Mouse (Mus musculus) E14TG2a.4 (cell line): ENCODE measurements around the gene Sult5a1.
A peak's percentile ranks its signal among the peaks of the same experiment; 100 is the strongest.

ENCODE experiments used
- H3K27me3 ChIP-seq: 2 replicates; pipeline ENCODE4 v1.6.1; 2014; ENCODE audit warnings: low read length, control low read depth; ENCODE audit not compliant: insufficient read depth
- H3K36me3 ChIP-seq: 2 replicates; pipeline ENCODE4 v1.6.1; 2014; ENCODE audit warnings: low read length, control low read depth; ENCODE audit not compliant: insufficient read depth
- H3K4me1 ChIP-seq: replicated peaks from 2 replicates; pipeline ENCODE4 v1.6.1; 2014; ENCODE audit warnings: low read depth, low read length, control low read depth
- H3K4me3 ChIP-seq: replicated peaks from 2 replicates; pipeline ENCODE4 v1.5.1; 2014; ENCODE audit warnings: mild to moderate bottlenecking, low read length
- H3K9me3 ChIP-seq: 2 replicates; pipeline ENCODE4 v1.6.1; 2014; ENCODE audit warnings: low read length, control low read depth
- CTCF ChIP-seq: conservative IDR thresholded peaks from 2 replicates; pipeline ENCODE4 v1.5.1; 2014; ENCODE audit warnings: low read length
- NANOG ChIP-seq: IDR thresholded peaks from 2 replicates; pipeline ENCODE4 v1.6.1; 2014; ENCODE audit warnings: borderline replicate concordance, low read length, mixed read lengths
- POU5F1 ChIP-seq: IDR thresholded peaks from 2 replicates; pipeline ENCODE4 v1.6.1; 2014; ENCODE audit warnings: low read length, borderline replicate concordance

Sult5a1 gene

DNA sequence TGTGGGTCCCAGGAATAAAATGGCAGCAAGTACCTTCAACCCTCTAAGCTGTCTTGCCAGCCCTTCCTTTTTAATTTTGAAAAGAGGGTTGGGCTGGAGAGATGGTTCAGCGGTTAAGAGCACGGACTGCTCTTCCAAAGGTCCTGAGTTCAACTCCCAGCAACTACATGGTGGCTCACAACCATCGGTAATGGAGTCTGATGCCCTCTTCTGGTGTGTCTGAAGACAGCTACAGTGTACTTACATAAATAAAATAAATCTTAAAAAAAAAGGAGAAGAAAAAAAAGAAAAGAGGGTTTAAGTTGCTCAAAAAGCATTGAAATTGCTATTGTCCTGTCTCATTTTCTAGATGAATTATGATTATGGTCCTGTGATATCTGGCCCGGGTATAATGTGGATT, 56.9 kb downstream of the Sult5a1 start:
- H3K4me3 ChIP-seq, result peak overlapping the region; percentile 95
- TF ChIP-seq CTCF (no peak), NANOG (no peak), POU5F1 (no peak)
- H3K9me3 ChIP-seq, result no peaks in the 10 kb centered on the region
- peaks cover 41% of the 10 kb centered on the region for H3K36me3 ChIP-seq
- no peaks in the 10 kb centered on the region for H3K27me3 ChIP-seq
- H3K4me1 ChIP-seq, result peaks cover 51% of the 10 kb centered on the region

DNA sequence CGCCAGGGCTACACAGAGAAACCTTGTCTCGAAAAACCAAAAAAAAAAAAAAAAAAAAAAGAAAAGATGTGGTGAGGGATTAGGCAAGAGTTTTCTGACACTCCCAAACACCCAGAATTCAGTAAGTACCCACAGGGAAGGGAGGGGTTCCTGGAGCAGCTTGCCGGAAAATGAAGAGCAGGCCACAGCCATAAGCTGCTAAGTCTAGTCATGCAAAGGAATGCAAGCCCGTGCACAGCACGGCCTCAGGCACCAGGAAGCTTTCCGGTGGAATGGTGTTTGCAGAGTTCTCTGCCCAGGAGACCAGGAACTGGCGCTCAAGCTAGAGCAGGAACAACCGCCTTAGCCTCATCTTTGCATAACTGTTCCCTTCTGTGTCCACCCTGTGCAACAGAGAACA, 57.8 kb downstream of the Sult5a1 start:
- TF ChIP-seq CTCF (no peak), POU5F1 (no peak), NANOG (no peak)
- Histone ChIP-seq H3K36me3 (peaks cover 43% of the 10 kb centered on the region), H3K4me3 (peak overlapping the region; percentile 95), H3K4me1 (peaks cover 51% of the 10 kb centered on the region), H3K27me3 (no peaks in the 10 kb centered on the region), H3K9me3 (no peaks in the 10 kb centered on the region)

DNA sequence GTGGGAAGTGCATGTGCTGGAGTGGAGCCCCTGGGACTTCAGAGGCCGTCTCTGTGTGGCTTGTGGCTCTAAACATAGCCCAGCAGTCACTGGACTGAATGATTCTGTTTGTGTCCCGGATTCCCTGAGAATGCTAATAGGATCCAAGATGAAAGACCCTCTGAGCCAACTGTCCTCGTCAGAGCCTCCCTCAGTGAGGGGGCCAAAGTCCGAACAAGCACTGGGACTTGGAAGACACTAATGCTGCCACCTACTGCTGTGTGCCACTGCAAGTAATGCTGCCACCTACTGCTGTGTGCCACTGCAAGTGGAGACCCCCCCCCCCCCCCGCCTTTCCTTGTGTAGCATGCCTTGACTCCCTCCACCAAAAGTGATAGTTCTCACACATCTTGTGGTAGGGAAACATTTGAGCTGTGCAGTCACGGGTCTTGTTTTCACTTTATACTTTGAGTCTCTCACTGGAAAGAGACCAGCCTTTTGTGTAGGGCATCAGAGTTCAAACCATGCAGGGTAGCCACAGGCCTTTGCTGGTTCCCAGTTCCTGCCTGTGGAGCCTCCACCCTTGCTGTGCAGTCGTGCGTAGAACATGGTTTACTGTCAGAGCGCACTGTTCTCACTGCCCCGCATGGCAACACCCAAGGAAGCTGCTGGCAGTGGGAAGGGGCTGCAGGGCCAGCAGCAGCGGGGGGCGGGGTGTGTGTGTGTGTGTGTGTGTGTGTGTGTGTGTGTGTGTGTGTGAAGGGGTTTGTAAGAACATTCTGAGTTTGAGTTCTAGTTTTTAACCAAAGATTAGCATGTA, 60.1 kb downstream of the Sult5a1 start:
- H3K36me3 ChIP-seq, result peaks cover 43% of the 10 kb centered on the region
- peaks cover 48% of the 10 kb centered on the region for H3K4me1 ChIP-seq
- TF ChIP-seq CTCF (no peak), NANOG (no peak), POU5F1 (no peak)
- no peaks in the 10 kb centered on the region for H3K9me3 ChIP-seq
- no peak overlapping the region for H3K4me3 ChIP-seq
- no peaks in the 10 kb centered on the region for H3K27me3 ChIP-seq

DNA sequence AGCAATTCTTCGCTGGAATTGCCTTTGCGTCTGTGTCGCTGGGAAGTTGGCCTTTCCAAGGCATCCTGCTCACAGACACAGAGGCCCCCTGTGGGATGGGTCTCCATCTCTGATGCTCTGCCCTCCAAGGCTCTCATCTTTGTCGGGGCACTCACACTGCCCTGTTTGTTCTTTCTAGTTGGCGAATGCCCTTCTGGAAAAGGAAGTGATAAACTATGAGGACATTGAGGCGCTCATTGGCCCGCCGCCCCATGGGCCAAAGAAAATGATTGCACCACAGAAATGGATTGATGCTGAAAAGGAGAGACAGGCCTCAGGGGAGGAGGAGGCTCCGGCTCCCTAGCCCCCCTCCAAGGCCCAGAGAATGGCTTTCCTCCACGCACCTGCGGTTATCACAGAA, 60.9 kb downstream of the Sult5a1 start:
- H3K4me1 ChIP-seq, result peaks cover 48% of the 10 kb centered on the region
- no peaks in the 10 kb centered on the region for H3K9me3 ChIP-seq
- peaks cover 46% of the 10 kb centered on the region for H3K36me3 ChIP-seq
- TF ChIP-seq POU5F1, result no peak
- no peak for TF ChIP-seq NANOG
- TF ChIP-seq CTCF, result no peak
- no peak overlapping the region for H3K4me3 ChIP-seq
- no peaks in the 10 kb centered on the region for H3K27me3 ChIP-seq
